Mouse (Mus musculus) G1E (cell line): Measurements from ENCODE around the gene Bach2. TPM values are rescaled to one million over a fixed set of nuclear protein-coding genes. Genes with fewer than 3 reads are reported as not detected.

ENCODE experiments used
- ATAC-seq: 2 replicates; pipeline ENCODE4 v1.8.0; 2016; ENCODE audit warnings: mild to moderate bottlenecking; ENCODE audit not compliant: insufficient number of reproducible peaks, poor library complexity, low FRiP score, severe bottlenecking; ENCODE audit errors: extremely low read depth
- DNase-seq: peaks from one replicate; pipeline ENCODE4 v3.0.0; 2012; ENCODE audit warnings: low spot score
- H3K27me3 ChIP-seq: 2 replicates; pipeline ENCODE4 v1.6.1; 2012; ENCODE audit warnings: mild to moderate bottlenecking, low read length, inconsistent platforms; ENCODE audit not compliant: insufficient read depth
- H3K36me3 ChIP-seq: replicated peaks from 2 replicates; pipeline ENCODE3; 2012; ENCODE audit warnings: mild to moderate bottlenecking, inconsistent platforms
- H3K4me1 ChIP-seq: 2 replicates; pipeline ENCODE4 v1.6.1; 2012; ENCODE audit warnings: low read depth, low read length, inconsistent platforms, mixed read lengths; ENCODE audit not compliant: insufficient read depth
- H3K4me3 ChIP-seq: 2 replicates; pipeline ENCODE4 v1.5.1; 2012; ENCODE audit warnings: low read depth, mild to moderate bottlenecking, inconsistent platforms, low read length, moderate library complexity, mixed read lengths
- H3K9me3 ChIP-seq: replicated peaks from 2 replicates; pipeline ENCODE4 v1.6.1; 2012; ENCODE audit warnings: inconsistent platforms
- CTCF ChIP-seq: IDR thresholded peaks from 2 replicates; pipeline ENCODE4 v1.5.1; 2012; ENCODE audit warnings: low read depth, low read length, inconsistent platforms, mixed read lengths
- GATA1 ChIP-seq: IDR thresholded peaks from 2 replicates; pipeline ENCODE4 v1.6.1; 2012; ENCODE audit warnings: borderline replicate concordance, low read length, inconsistent platforms, mixed read lengths
- GATA2 ChIP-seq: IDR thresholded peaks from 2 replicates; pipeline ENCODE4 v1.6.1; 2012; ENCODE audit warnings: low read depth, low read length, inconsistent platforms, borderline replicate concordance
- POLR2AphosphoS5 ChIP-seq: IDR thresholded peaks from 2 replicates; pipeline ENCODE4 v1.6.1; 2012; ENCODE audit warnings: low read depth, low read length, inconsistent platforms; ENCODE audit not compliant: insufficient replicate concordance
- TAL1 ChIP-seq: conservative IDR thresholded peaks from 2 replicates; pipeline ENCODE4 v1.6.1; 2012; ENCODE audit warnings: low read depth, low read length, inconsistent platforms, mixed read lengths
- polyA plus RNA-seq: library from polyadenylated mRNA; stranded (reverse); fragments of >175 nt; gene quantifications from 2 replicates; pipeline ENCODE4 v1.2.3, GENCODE M21; 2012
- total RNA-seq, 2 experiments: library from RNA; stranded (forward) in 1 of 2; stranded (reverse) in 1 of 2; fragments of 200-1000 nt in 1 of 2; fragments of >200 nt in 1 of 2; fragmentation: Nextera tagmentation in 1 of 2; gene quantifications; 2 replicates each; pipeline ENCODE4 v1.2.3; 2014 to 2017

The Bach2 gene
- total and polyA plus RNA-seq, 3 experiments = 0.22 to 2.2 TPM; not detected in 1

GRCm38 (mm10) chr4:32525000-32525399, 286.4 kb downstream of the Bach2 start:
- DNase-seq (no peak), ATAC-seq (no peak)
- Histone ChIP-seq H3K4me3 (no peak overlapping the region), H3K9me3 (no peaks in the 10 kb centered on the region), H3K36me3 (no peaks in the 10 kb centered on the region), H3K27me3 (no peaks in the 10 kb centered on the region; the same call in 1 of the 2 replicates), H3K4me1 (no peaks in the 10 kb centered on the region)
- TF ChIP-seq CTCF (no peak), GATA1 (no peak), GATA2 (no peak)

GRCm38 (mm10) chr4:32526228-32526836, 287.7 kb downstream of the Bach2 start:
- Histone ChIP-seq H3K4me3 (no peak overlapping the region), H3K27me3 (no peaks in the 10 kb centered on the region; the same call in 1 of the 2 replicates), H3K36me3 (no peaks in the 10 kb centered on the region), H3K4me1 (no peaks in the 10 kb centered on the region), H3K9me3 (no peaks in the 10 kb centered on the region)
- ATAC-seq (no peak), DNase-seq (no peak)
- TF ChIP-seq CTCF (no peak), TAL1 (no peak)

- H3K4me3 ChIP-seq = no peak overlapping the region
These were observed 290.9 kb downstream of the Bach2 start for GRCm38 (mm10) chr4:32529443-32529995.

DNA sequence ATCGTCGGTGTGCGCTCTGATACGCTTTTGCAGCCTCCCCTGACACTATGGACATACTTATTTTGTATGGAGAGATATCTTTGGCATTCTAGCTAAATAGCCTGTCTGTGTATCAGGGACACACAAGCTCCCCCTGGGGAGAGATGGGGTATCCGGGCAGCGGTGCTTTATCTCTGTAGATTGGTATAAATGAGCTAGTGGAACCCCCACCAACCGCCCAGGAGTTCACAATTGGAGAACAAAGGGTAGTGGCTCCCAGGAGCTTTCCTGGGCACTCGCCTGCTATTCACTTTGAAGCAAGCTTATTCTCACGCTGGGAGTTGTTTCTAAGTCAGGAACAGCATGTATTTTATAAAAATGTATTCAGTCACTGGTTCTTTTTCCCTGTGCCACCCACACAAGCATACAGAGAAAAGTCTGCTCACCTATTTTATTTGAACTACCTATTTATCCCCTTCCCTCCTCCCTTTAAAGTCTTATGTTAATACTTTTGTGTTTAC, 291.9 kb downstream of the Bach2 start:
- no peaks in the 10 kb centered on the region for H3K9me3 ChIP-seq
- no peaks in the 10 kb centered on the region for H3K36me3 ChIP-seq
- no peak for ATAC-seq
- H3K27me3 ChIP-seq = no peaks in the 10 kb centered on the region; the same call in 1 of the 2 replicates
- DNase-seq = no peak
- no peak overlapping the region for H3K4me3 ChIP-seq
- TF ChIP-seq GATA1 (no peak), POLR2AphosphoS5 (no peak), CTCF (no peak), TAL1 (no peak), GATA2 (no peak)
- no peaks in the 10 kb centered on the region for H3K4me1 ChIP-seq

More at GRCm38 (mm10) chr4:32529443-32529995, 290.9 kb downstream of the Bach2 start:
- Histone ChIP-seq H3K36me3 (no peaks in the 10 kb centered on the region), H3K9me3 (no peaks in the 10 kb centered on the region), H3K27me3 (no peaks in the 10 kb centered on the region; the same call in 1 of the 2 replicates), H3K4me1 (no peaks in the 10 kb centered on the region)
- DNase-seq (no peak), ATAC-seq (no peak)
- TF ChIP-seq GATA2 (no peak), POLR2AphosphoS5 (no peak), TAL1 (no peak), GATA1 (no peak), CTCF (no peak)

DNA sequence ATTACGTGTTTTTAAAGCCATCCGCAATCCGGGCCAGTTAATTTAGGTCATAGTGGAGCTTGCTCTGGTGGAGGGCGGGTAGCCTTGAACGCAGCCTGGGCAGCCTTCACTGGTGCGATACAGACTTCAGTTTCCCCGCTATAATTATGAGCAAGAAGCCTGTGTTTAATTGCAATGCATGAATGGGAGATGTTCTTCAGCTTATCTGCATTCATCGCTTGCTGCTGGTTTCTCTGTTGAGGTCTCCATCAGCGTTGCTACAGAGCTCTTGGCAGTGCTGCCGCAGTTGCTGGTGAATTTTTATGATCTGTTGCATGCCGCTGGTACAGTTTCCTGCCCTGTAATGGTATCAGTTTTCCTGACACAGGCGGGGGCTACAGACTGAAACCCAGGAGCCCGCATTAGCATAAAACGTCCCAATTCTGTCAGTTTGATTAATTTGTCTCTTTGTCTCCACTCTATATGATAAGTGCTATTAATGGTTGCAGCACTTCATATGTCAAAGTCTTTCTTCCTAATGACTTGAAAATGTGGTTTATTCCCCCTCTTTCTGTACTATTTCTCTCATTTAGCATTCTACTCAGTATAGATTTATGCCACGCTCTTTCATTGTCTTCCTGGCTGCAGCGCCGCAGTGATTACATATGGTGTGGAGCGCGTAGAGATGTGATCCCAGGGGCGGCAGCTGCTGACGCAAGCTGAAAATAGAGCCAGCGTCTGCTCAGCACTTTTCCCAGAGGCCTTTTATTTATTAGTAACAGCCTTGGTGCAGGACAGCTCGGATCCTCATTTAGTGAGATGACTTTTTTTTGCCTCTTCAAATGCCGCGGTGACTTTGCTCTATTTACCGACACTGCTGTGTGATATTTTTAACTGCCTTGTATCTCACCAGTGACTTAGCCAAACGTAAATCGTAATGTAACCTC, 292.6 kb downstream of the Bach2 start:
- Histone ChIP-seq H3K27me3 (no peaks in the 10 kb centered on the region; the same call in 1 of the 2 replicates), H3K4me3 (no peak overlapping the region), H3K36me3 (no peaks in the 10 kb centered on the region), H3K9me3 (no peaks in the 10 kb centered on the region), H3K4me1 (no peaks in the 10 kb centered on the region)
- ATAC-seq = no peak
- DNase-seq = no peak
- no peak for TF ChIP-seq CTCF
- no peak for TF ChIP-seq GATA1
- TF ChIP-seq TAL1 = no peak
- TF ChIP-seq GATA2 = no peak
- no peak for TF ChIP-seq POLR2AphosphoS5

GRCm38 (mm10) chr4:32532079-32532478, 293.5 kb downstream of the Bach2 start:
- Histone ChIP-seq H3K27me3 (no peaks in the 10 kb centered on the region; the same call in 1 of the 2 replicates), H3K4me3 (no peak overlapping the region), H3K36me3 (no peaks in the 10 kb centered on the region), H3K9me3 (no peaks in the 10 kb centered on the region), H3K4me1 (no peaks in the 10 kb centered on the region)
- ATAC-seq = no peak
- no peak for DNase-seq
- TF ChIP-seq CTCF (no peak), TAL1 (no peak), GATA1 (no peak), POLR2AphosphoS5 (no peak), GATA2 (no peak)
